Mouse (Mus musculus): ENCODE results near the gene Rad54l.
A peak's percentile ranks its signal among the peaks of the same experiment; 100 is the strongest.

The Rad54l gene

GRCm38 (mm10) chr4:116140801-116141574, 17.5 kb upstream of the Rad54l start:
- DNase-seq = no peak

GRCm38 (mm10) chr4:116137421-116137996, 14.0 kb upstream of the Rad54l start:
- peak; percentile 47 to 52 for DNase-seq

GRCm38 (mm10) chr4:116134990-116135389, 11.5 kb upstream of the Rad54l start:
- peak; percentile 42 to 44 for DNase-seq

GRCm38 (mm10) chr4:116133126-116133525, 9.6 kb upstream of the Rad54l start:
- DNase-seq = no peak

- no peak for DNase-seq
These were observed 4.5 kb upstream of the Rad54l start for GRCm38 (mm10) chr4:116127956-116128355.

GRCm38 (mm10) chr4:116125803-116126386, 2.4 kb upstream of the Rad54l start:
- no peak for DNase-seq

GRCm38 (mm10) chr4:116122762-116123161, 728 bp downstream of the Rad54l start:
- DNase-seq = no peak

GRCm38 (mm10) chr4:116111486-116111885, 12.0 kb downstream of the Rad54l start:
- no peak for DNase-seq

- no peak for DNase-seq
These were observed 12.8 kb downstream of the Rad54l start for GRCm38 (mm10) chr4:116110695-116111094.

GRCm38 (mm10) chr4:116105278-116105677, 18.2 kb downstream of the Rad54l start:
- no peak for DNase-seq

- DNase-seq = no peak
These were observed 22.5 kb downstream of the Rad54l start for GRCm38 (mm10) chr4:116100959-116101358.

- DNase-seq = no peak
These were observed 26.3 kb downstream of the Rad54l start for GRCm38 (mm10) chr4:116097211-116097610.

- no peak for DNase-seq
These were observed 27.2 kb downstream of the Rad54l start for GRCm38 (mm10) chr4:116096291-116096690.

GRCm38 (mm10) chr4:116088510-116089249, 34.8 kb downstream of the Rad54l start:
- no peak for DNase-seq

GRCm38 (mm10) chr4:116077240-116078095, 46.0 kb downstream of the Rad54l start:
- DNase-seq = no peak

- DNase-seq = peak in 1 of 2 experiments; percentile 29
These were observed 46.9 kb downstream of the Rad54l start for GRCm38 (mm10) chr4:116076369-116077231.

GRCm38 (mm10) chr4:116075631-116076368, 47.7 kb downstream of the Rad54l start:
- peak; percentile 80 to 83 for DNase-seq

- DNase-seq = peak; percentile 96
These were observed 48.4 kb downstream of the Rad54l start, which contains the start of the genes Uqcrh and Lrrc41 for GRCm38 (mm10) chr4:116074861-116075620. Uqcrh (minus strand) TSS chr4:116075071. Lrrc41 (plus strand) TSS chr4:116075269.

- peak in 1 of 2 experiments; percentile 13 for DNase-seq
These were observed 49.3 kb downstream of the Rad54l start for GRCm38 (mm10) chr4:116074145-116074675.

All from B cell, adult 2 months (primary cell).